Mouse (Mus musculus) stomach, embryonic 16.5 days (tissue): ENCODE results near the gene Tsks. TPM values are rescaled to one million over a fixed set of nuclear protein-coding genes. Genes with fewer than 3 reads are reported as not detected.

Experiments used
- ATAC-seq: fragments of 200-750 bp; cut with Nextera tagmentation; 2 replicates; pipeline ENCODE4 v1.8.0; 2017; ENCODE audit warnings: moderate number of reproducible peaks, moderate TSS enrichment; ENCODE audit not compliant: insufficient read depth, low FRiP score
- H3K27ac ChIP-seq: fragments of 300-500 bp; sonication (generic); 2 replicates; pipeline ENCODE4 v1.5.1; 2014; ENCODE audit warnings: low read length
- H3K27me3 ChIP-seq: fragments of 300-500 bp; sonication (generic); 2 replicates; pipeline ENCODE4 v1.6.1; 2014; ENCODE audit warnings: low read length, control low read depth, mixed read lengths; ENCODE audit not compliant: control insufficient read depth, insufficient read depth
- H3K36me3 ChIP-seq: fragments of 300-500 bp; sonication (generic); 2 replicates; pipeline ENCODE4 v1.6.1; 2014; ENCODE audit warnings: low read length; ENCODE audit not compliant: control insufficient read depth, insufficient read depth
- H3K4me1 ChIP-seq: fragments of 300-500 bp; sonication (generic); 2 replicates; pipeline ENCODE4 v1.6.1; 2014; ENCODE audit warnings: low read length, control low read depth, mixed read lengths; ENCODE audit not compliant: control insufficient read depth, insufficient read depth
- H3K4me2 ChIP-seq: fragments of 300-500 bp; sonication (generic); 2 replicates; pipeline ENCODE4 v1.6.1; 2014; ENCODE audit warnings: low read depth, low read length, mixed read lengths
- H3K4me3 ChIP-seq: fragments of 300-500 bp; sonication (generic); replicated peaks from 2 replicates; pipeline ENCODE4 v1.5.1; 2014; ENCODE audit warnings: mild to moderate bottlenecking, low read length
- H3K9ac ChIP-seq: fragments of 300-500 bp; sonication (generic); 2 replicates; pipeline ENCODE4 v1.6.1; 2014; ENCODE audit warnings: low read length
- H3K9me3 ChIP-seq: fragments of 300-500 bp; sonication (generic); replicated peaks from 2 replicates; pipeline ENCODE4 v1.6.1; 2016; ENCODE audit warnings: low read length, control low read depth; ENCODE audit not compliant: control insufficient read depth
- WGBS: fragments of 180-500 bp; shearing (Covaris S2); extraction: QIAGEN DNeasy Blood & Tissue Kit; methylation state at CpG from one replicate; pipeline ENCODE4 v1.1.7; 2014; 5-methylcytosine and 5-hydroxymethylcytosine counted together
- polyA plus RNA-seq: library from polyadenylated mRNA; unstranded; fragments of >200 nt; fragmentation: Nextera tagmentation; extraction: Ambion mirVana; gene quantifications from 2 replicates; pipeline ENCODE4 v1.2.1, GENCODE M21; 2015

Gene Tsks
- polyA plus RNA-seq, 1 experiment from 2014 or later, result 0.06 TPM

DNA sequence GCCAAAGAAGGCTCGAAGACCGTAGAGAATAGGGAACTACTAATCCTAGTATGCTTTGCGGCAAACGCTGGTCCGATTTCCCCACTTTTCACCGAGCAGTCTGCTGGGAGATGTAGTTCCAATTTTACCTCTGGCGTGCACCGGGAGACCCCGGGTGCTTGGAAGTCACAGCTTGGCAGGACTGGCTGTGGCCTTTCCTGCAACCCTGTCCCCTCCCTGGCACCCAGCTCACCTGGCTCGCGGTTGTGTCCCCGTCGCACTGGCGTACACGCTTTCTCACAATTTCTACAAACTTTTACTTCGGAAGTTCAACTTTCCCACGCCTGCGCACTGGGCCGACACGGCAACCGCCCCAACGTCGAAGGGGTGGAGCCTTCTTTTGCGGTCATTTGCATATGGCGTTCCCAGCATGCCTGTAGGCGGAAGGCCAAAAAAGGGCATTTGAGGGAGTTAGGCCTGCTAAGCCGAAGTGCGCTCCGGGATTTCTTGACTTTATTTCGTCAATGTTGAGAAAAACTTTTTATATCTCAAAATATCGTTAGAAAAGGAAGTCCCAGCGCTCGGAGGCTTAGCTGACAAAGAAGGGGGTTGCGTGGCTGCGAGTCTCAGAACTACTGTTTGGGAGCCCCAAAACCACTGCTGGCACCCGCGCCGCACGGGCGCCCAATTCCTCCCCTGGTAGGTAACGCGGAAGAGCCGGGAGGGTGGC is 54.4 kb downstream of the Tsks start, which contains the start of gene Irf3:
Irf3 (plus strand) TSS at position 418 of the 709 bp plus-strand sequence.
- peaks cover 32% of the 10 kb centered on the region for H3K36me3 ChIP-seq
- H3K27ac ChIP-seq, result peak within 1 kb of the TSS; percentile 92
- ATAC-seq, result peak; percentile 93
- H3K9me3 ChIP-seq, result no peaks in the 10 kb centered on the region
- H3K27me3 ChIP-seq, result no peaks in the 10 kb centered on the region
- H3K4me1 ChIP-seq, result peaks cover 32% of the 10 kb centered on the region
- H3K9ac ChIP-seq, result peak within 1 kb of the TSS; percentile 89
- peak within 1 kb of the TSS; percentile 94 for H3K4me2 ChIP-seq
- H3K4me3 ChIP-seq, result peak within 1 kb of the TSS; percentile 82
- WGBS, result under 1% methylated on average over 43 of the region's 43 CpGs

DNA sequence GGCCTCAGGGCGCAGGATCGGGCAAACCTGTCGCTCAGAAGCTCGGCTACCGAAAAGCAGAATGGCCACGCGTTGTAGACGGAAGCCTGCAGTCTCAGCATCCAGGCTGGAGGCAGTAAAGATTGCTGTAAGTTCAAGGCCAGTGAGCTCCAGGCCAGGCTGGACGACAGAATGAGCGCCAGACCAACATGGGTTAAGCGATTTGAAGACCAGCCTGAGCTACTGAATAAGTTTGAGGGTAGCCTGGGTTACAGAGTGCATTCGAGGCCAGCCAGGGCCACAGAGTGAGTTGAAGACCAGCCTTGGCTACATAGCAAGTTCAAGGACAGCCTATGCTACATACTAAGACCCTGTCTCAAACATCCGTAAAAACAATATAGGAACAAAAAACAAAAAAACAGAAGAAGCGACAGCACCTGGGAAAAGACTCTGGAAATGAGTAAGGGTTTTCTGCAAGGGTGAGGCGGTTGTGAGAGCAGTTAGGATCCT is 55.0 kb downstream of the Tsks start:
- Histone ChIP-seq H3K9me3 (no peaks in the 10 kb centered on the region), H3K36me3 (peaks cover 38% of the 10 kb centered on the region), H3K9ac (peak overlapping the region; percentile 89), H3K27ac (peak overlapping the region; percentile 92), H3K4me3 (peak overlapping the region; percentile 82), H3K4me1 (peaks cover 32% of the 10 kb centered on the region), H3K27me3 (no peaks in the 10 kb centered on the region), H3K4me2 (peak overlapping the region; percentile 94)
- no peak for ATAC-seq
- 2% methylated on average over 15 of the region's 15 CpGs for WGBS

DNA sequence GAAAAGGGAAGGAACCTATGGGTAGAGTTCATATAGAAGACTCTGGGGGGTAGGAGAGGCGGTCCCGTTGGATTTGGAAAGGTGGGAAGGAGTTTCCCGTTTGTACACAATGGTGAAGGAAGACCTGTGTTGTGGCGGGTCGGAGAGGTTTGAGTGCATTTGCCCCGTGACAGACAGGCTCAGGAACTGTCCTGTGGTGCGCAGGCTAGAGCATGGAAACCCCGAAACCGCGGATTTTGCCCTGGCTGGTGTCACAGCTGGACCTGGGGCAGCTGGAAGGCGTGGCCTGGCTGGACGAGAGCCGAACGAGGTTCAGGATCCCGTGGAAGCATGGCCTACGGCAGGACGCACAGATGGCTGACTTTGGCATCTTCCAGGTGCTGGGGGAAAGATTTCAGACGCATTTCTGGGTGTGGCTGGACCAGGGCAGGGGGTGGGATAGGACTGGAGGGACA is 55.5 kb downstream of the Tsks start, which contains the start of gene Bcl2l12:
Bcl2l12 (minus strand) TSS at position 212 of the 455 bp plus-strand sequence.
- H3K4me3 ChIP-seq, result peak within 1 kb of the TSS; percentile 82
- peak within 1 kb of the TSS; percentile 92 for H3K27ac ChIP-seq
- H3K9me3 ChIP-seq, result no peaks in the 10 kb centered on the region
- H3K4me2 ChIP-seq, result peak within 1 kb of the TSS; percentile 94
- no peaks in the 10 kb centered on the region for H3K27me3 ChIP-seq
- H3K36me3 ChIP-seq, result peaks cover 43% of the 10 kb centered on the region
- under 1% methylated on average over 18 of the region's 18 CpGs for WGBS
- peaks cover 32% of the 10 kb centered on the region for H3K4me1 ChIP-seq
- ATAC-seq, result no peak
- peak within 1 kb of the TSS; percentile 89 for H3K9ac ChIP-seq

DNA sequence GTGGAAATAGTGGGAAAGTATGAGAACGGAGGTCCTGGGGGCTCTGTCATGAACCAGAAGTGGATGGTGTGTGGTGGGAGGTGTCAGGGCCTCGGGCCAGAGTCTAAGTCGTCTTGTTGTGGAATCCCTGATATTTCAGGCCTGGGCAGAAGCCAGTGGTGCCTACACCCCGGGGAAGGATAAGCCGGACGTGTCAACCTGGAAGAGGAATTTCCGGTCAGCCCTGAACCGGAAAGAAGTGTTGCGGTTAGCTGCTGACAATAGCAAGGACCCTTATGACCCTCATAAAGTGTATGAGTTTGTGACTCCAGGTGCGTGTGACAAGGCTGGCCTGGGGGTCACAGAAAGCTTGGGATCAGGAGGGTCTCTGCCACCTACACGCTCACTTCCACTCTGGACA is 56.7 kb downstream of the Tsks start:
- no peak for ATAC-seq
- Histone ChIP-seq H3K27ac (no peak overlapping the region), H3K4me3 (no peak overlapping the region), H3K4me2 (0 out of 2 replicates have a peak overlapping the region, but pooled peaks have one; percentile 94), H3K4me1 (peaks cover 32% of the 10 kb centered on the region), H3K9me3 (no peaks in the 10 kb centered on the region), H3K27me3 (no peaks in the 10 kb centered on the region), H3K36me3 (peaks cover 45% of the 10 kb centered on the region), H3K9ac (no peak overlapping the region)
- 72% methylated on average over 11 of the region's 11 CpGs for WGBS

DNA sequence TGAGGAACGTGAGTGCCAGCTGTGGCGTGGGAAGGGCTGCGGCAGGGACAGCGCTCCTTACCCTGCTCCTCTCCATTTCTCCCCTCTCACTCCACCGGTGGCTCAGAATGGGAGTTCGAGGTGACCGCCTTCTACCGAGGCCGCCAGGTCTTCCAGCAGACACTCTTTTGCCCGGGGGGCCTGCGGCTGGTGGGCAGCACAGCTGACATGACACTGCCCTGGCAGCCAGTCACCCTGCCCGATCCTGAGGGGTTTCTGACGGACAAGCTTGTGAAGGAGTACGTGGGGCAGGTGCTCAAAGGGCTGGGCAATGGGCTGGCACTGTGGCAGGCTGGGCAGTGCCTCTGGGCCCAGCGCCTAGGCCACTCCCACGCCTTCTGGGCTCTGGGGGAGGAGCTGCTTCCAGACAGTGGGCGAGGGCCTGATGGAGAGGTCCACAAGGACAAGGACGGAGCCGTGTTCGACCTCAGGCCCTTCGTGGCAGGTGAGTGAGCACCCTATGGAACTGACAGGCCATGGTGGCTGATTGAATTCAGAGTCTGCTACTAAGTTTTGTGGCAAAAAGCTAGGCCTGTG is 57.6 kb downstream of the Tsks start:
- H3K27ac ChIP-seq, result no peak overlapping the region
- H3K9me3 ChIP-seq, result no peaks in the 10 kb centered on the region
- no peak overlapping the region for H3K4me2 ChIP-seq
- no peak for ATAC-seq
- WGBS, result 78% methylated on average over 21 of the region's 21 CpGs
- H3K4me3 ChIP-seq, result no peak overlapping the region
- H3K36me3 ChIP-seq, result peaks cover 44% of the 10 kb centered on the region
- H3K9ac ChIP-seq, result no peak overlapping the region
- H3K4me1 ChIP-seq, result peaks cover 32% of the 10 kb centered on the region
- no peaks in the 10 kb centered on the region for H3K27me3 ChIP-seq

DNA sequence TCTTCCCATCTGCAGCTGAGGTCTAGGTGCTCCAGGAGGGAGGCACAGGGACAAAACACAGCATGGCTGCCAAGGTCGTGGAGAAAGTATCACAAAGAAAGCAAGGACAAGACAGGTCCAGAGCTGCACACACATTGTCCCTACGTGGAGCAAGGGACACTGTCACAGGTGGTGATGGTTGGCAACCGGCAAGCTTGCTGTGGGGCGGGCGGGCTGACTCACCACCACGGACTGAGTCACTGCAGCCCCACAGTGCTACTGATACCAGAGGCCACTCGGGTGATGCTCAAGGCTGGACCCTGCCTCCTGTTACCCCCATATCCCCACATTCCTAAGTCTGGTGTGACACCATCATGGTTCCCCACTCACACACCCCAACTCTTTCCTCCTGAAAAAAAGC is 59.4 kb downstream of the Tsks start:
- WGBS, result 72% methylated on average over 7 of the region's 7 CpGs
- Histone ChIP-seq H3K4me3 (no peak overlapping the region), H3K9ac (no peak overlapping the region), H3K27me3 (no peaks in the 10 kb centered on the region), H3K9me3 (no peaks in the 10 kb centered on the region), H3K36me3 (peaks cover 51% of the 10 kb centered on the region), H3K4me1 (peaks cover 22% of the 10 kb centered on the region), H3K4me2 (no peak overlapping the region), H3K27ac (no peak overlapping the region)
- ATAC-seq, result no peak

DNA sequence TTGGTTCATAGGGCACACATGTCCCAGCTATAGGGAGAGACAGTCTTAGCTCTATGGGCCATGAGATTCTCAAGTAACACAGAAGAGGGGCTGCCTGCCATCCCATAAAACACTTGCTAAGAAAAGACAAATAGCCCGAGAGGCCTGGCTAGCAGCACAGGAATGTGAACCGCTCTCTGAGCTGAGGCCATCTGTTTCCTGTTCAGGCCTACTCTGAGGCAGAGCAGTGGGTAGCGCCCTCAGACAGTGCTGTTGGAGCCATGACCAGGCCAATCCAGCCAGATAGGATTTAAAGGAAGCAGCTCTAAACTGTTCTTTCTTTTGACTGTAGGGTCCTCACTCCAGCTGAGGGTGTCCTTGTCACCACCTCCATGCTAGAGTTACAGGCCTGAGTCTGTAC is 61.5 kb downstream of the Tsks start:
- ATAC-seq, result no peak
- H3K9me3 ChIP-seq, result no peaks in the 10 kb centered on the region
- H3K4me1 ChIP-seq, result peaks cover 11% of the 10 kb centered on the region
- no peak overlapping the region for H3K9ac ChIP-seq
- H3K27ac ChIP-seq, result no peak overlapping the region
- H3K4me2 ChIP-seq, result no peak overlapping the region
- WGBS, result 60% methylated on average over 3 of the region's 3 CpGs
- H3K36me3 ChIP-seq, result peaks cover 62% of the 10 kb centered on the region
- no peak overlapping the region for H3K4me3 ChIP-seq
- H3K27me3 ChIP-seq, result no peaks in the 10 kb centered on the region

DNA sequence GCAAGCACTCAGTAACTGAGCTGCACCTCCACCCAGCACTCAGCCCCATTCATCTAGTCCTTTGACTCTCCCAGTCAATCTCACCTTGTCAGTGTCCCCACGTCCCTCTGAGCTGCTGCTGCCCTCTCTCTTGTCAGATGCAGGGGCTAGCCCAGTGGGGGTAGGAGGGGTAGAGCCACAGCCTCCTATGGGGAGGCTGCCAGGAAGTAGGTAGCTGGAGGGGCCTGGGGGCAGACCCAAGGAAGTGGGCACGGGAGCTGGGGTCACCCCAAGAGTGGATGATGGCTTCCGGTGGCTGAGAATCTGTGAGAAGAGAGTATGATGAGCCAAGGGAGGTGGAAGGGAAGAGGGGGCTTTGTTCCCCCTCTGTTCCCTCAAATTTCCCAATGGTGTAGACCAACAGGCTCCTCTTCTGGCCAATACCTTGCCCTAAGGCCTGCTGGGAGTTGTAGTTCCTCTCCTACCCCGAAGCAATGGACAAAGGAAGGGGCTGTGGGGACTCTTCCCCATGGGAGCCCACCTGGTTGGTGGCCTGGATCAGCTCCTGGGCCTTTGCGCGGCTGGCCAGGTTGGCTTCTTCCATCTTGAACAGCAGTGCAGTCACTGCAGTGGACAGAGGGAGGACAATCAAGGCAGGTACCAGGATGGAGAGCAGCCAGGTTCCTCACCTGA is 62.5 kb downstream of the Tsks start:
- no peaks in the 10 kb centered on the region for H3K27me3 ChIP-seq
- H3K9me3 ChIP-seq, result no peaks in the 10 kb centered on the region
- ATAC-seq, result no peak
- peaks cover 5% of the 10 kb centered on the region; the same call in 1 of the 2 replicates for H3K4me1 ChIP-seq
- H3K9ac ChIP-seq, result no peak overlapping the region; the same call in 1 of the 2 replicates
- no peak overlapping the region for H3K4me3 ChIP-seq
- WGBS, result 86% methylated on average over 6 of the region's 6 CpGs
- no peak overlapping the region for H3K27ac ChIP-seq
- H3K36me3 ChIP-seq, result peaks cover 64% of the 10 kb centered on the region
- H3K4me2 ChIP-seq, result no peak overlapping the region

DNA sequence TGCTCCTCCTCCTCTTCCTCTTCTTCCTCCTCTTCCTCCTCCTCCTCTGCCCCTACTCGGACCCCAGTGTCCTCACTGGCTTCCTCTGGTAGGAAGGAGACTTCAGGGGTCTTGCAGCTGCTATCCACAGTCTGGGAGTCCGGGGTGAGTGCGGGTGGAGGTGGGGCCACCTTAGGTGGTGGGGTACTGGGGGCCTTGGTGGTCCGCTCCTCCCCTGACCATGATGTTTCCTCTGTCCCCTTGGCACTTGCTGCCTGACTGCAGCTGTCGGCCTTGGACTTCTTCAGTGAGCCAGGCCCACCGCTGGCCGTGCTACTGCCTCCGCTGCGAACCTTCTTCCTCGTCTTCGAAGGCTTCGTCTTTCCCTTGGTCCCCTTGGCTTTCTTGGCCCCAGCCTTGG is 63.5 kb downstream of the Tsks start:
- peaks cover 1% of the 10 kb centered on the region; the same call in 1 of the 2 replicates for H3K4me1 ChIP-seq
- ATAC-seq, result no peak
- no peak overlapping the region for H3K4me2 ChIP-seq
- no peak overlapping the region for H3K4me3 ChIP-seq
- H3K27me3 ChIP-seq, result no peaks in the 10 kb centered on the region
- H3K9me3 ChIP-seq, result no peaks in the 10 kb centered on the region
- no peak overlapping the region for H3K27ac ChIP-seq
- H3K9ac ChIP-seq, result no peak overlapping the region
- H3K36me3 ChIP-seq, result peaks cover 58% of the 10 kb centered on the region
- 94% methylated on average over 11 of the region's 12 CpGs for WGBS
